Mouse (Mus musculus) liver, embryonic 14.5 days (tissue): ENCODE data around the gene Met. TPM values are rescaled to one million over a fixed set of nuclear protein-coding genes. Genes with fewer than 3 reads are reported as not detected.

Source experiments
- ATAC-seq: fragments of 200-750 bp; cut with Nextera tagmentation; 2 replicates; pipeline ENCODE4 v1.8.0; 2017; ENCODE audit warnings: moderate number of reproducible peaks, mild to moderate bottlenecking, moderate library complexity; ENCODE audit not compliant: insufficient read depth
- DNase-seq, 3 experiments: peaks; one replicate each; pipeline ENCODE4 v3.0.0-alpha.2; 2012 to 2013; ENCODE audit warnings: low read depth in 3 of 3, low spot score in 3 of 3
- H3K27ac ChIP-seq: fragments of 300-500 bp; sonication (generic); 2 replicates; pipeline ENCODE4 v1.5.1; 2014; ENCODE audit warnings: moderate library complexity, mild to moderate bottlenecking, control low read depth, inconsistent platforms
- H3K27me3 ChIP-seq: fragments of 300-500 bp; sonication (generic); 2 replicates; pipeline ENCODE4 v1.6.1; 2014; ENCODE audit warnings: mild to moderate bottlenecking, low read length, moderate library complexity; ENCODE audit not compliant: control insufficient read depth, insufficient read depth
- H3K36me3 ChIP-seq: fragments of 300-500 bp; sonication (generic); replicated peaks from 2 replicates; pipeline ENCODE4 v1.6.1; 2014; ENCODE audit warnings: low read depth; ENCODE audit not compliant: control insufficient read depth, insufficient read depth
- H3K4me1 ChIP-seq, 2 experiments: fragments of 200-500 bp in 1 of 2; fragments of 300-500 bp in 1 of 2; sonication (generic) in 1 of 2; replicated peaks; 2 replicates each; pipeline ENCODE4 v1.6.1; 2012 to 2014; ENCODE audit warnings: antibody characterized with exemption in 1 of 2, inconsistent platforms in 1 of 2, low read length in 1 of 2; ENCODE audit not compliant: control insufficient read depth in 2 of 2, insufficient read depth in 2 of 2
- H3K4me2 ChIP-seq: fragments of 300-500 bp; sonication (generic); 2 replicates; pipeline ENCODE4 v1.6.1; 2014; ENCODE audit warnings: low read depth, mild to moderate bottlenecking, control low read depth, moderate library complexity
- H3K4me3 ChIP-seq, 2 experiments: fragments of 200-500 bp in 1 of 2; fragments of 300-500 bp in 1 of 2; sonication (generic) in 1 of 2; 2 replicates each; pipeline ENCODE4 v1.5.1; 2012 to 2014; ENCODE audit warnings: low read depth in 2 of 2, low read length in 2 of 2, mild to moderate bottlenecking in 2 of 2, control low read depth in 1 of 2, inconsistent platforms in 1 of 2, moderate library complexity in 1 of 2; ENCODE audit not compliant: insufficient read depth in 1 of 2
- H3K9ac ChIP-seq: fragments of 300-500 bp; sonication (generic); replicated peaks from 2 replicates; pipeline ENCODE4 v1.6.1; 2014; ENCODE audit warnings: mild to moderate bottlenecking, control low read depth, moderate library complexity
- H3K9me3 ChIP-seq: fragments of 300-500 bp; sonication (generic); 2 replicates; pipeline ENCODE4 v1.6.1; 2016; ENCODE audit warnings: low read length, mixed read lengths; ENCODE audit not compliant: control insufficient read depth
- CTCF ChIP-seq: IDR thresholded peaks from 2 replicates; pipeline ENCODE4 v1.5.1; 2016; ENCODE audit warnings: antibody characterized with exemption, low read depth, control low read depth
- EP300 ChIP-seq: IDR thresholded peaks from 2 replicates; pipeline ENCODE4 v1.6.1; 2016; ENCODE audit warnings: antibody characterized with exemption, low read depth
- WGBS: fragments of 180-500 bp; shearing (Covaris S2); extraction: QIAGEN DNeasy Blood & Tissue Kit; methylation state at CpG from one replicate; pipeline ENCODE4 v1.1.7; 2014; ENCODE audit not compliant: insufficient replicate concordance; 5-methylcytosine and 5-hydroxymethylcytosine counted together
- polyA plus RNA-seq, 2 experiments: library from polyadenylated mRNA; depleted of rRNA in 1 of 2; stranded (reverse) in 1 of 2; unstranded in 1 of 2; fragments of >200 nt; fragmentation: Nextera tagmentation in 1 of 2; extraction: Ambion mirVana in 1 of 2; gene quantifications; 2 replicates each; pipeline versions ENCODE4 v1.2.1 to v1.2.3; 2012 to 2014

Met gene
- polyA plus RNA-seq, 2 experiments = 3.1 to 5.5 TPM

DNA sequence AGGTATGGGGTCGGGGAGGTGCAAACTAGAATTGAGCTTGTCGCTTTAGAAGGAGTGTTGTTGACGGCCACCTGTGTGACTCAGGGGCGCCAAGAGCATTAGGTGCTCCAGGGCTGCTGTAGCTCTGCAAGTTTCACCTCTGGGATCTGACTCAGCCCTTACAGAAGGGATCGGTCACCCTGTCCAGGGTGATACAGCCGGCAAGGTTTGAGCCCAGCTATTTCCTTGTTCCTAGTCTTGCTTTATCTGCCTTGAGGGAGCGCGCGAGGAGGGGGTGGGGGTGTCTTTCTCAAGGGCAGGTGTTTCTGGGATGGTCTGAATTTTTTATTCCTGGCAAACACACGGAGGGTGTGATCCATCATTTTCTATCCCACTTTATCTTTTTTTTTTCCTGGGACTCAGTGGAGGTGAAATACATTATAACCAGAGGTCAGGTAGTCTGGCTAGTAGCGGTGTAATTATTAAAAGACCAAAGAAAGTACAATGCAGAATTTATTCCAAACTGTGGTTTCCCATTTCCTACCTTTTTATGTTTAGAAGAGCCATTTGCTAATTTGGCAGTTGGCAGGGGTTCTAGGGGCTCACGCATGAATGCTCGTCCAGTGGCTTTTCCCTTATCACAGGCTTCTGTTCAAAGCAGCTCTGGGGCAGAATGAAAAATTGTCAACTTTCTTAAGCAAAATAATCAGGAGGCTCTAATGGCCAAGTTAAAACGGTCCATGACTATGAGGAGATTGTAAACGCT lies 853 bp downstream of the Met start:
- Histone ChIP-seq H3K27ac (no peak overlapping the region), H3K27me3 (peaks cover 2% of the 10 kb centered on the region; the same call in 1 of the 2 replicates), H3K4me3 (peak overlapping the region; percentile 51 to 66), H3K4me1 (no peaks in the 10 kb centered on the region), H3K9ac (no peak overlapping the region; the same call in 1 of the 2 replicates), H3K36me3 (no peaks in the 10 kb centered on the region), H3K9me3 (no peaks in the 10 kb centered on the region), H3K4me2 (peak overlapping the region; percentile 56)
- WGBS = 7% methylated on average over 15 of the region's 15 CpGs
- no peak for TF ChIP-seq EP300
- TF ChIP-seq CTCF = no peak
- ATAC-seq = no peak
- no peak for DNase-seq

DNA sequence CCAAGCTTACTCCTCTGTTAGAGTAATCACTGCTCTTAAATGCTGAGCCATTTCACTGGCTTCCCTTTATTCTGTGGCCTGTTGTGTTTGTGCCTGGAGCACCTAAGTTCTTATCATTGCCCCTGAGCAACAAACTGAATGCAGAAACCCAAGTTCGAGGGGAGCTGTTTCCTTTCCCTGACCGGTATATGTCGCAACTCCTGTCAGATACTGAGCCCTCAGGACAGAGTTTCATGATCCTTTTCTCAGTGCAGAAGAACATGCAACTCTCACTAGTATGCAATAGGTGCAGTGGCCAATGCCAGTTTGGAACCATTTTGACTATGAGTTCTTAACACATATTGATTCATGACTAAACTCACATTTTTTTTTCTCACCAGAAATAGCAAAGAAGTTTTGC lies 2.9 kb downstream of the Met start:
- Histone ChIP-seq H3K36me3 (no peaks in the 10 kb centered on the region), H3K4me3 (no peak overlapping the region), H3K4me2 (peak overlapping the region; percentile 7; the same call in 1 of the 2 replicates), H3K9me3 (no peaks in the 10 kb centered on the region), H3K9ac (no peak overlapping the region), H3K27me3 (peaks cover 2% of the 10 kb centered on the region; the same call in 1 of the 2 replicates), H3K27ac (no peak overlapping the region), H3K4me1 (no peaks in the 10 kb centered on the region)
- WGBS = 24% methylated on average over 3 of the region's 3 CpGs
- TF ChIP-seq CTCF (no peak), EP300 (no peak)
- no peak for ATAC-seq
- no peak for DNase-seq

DNA sequence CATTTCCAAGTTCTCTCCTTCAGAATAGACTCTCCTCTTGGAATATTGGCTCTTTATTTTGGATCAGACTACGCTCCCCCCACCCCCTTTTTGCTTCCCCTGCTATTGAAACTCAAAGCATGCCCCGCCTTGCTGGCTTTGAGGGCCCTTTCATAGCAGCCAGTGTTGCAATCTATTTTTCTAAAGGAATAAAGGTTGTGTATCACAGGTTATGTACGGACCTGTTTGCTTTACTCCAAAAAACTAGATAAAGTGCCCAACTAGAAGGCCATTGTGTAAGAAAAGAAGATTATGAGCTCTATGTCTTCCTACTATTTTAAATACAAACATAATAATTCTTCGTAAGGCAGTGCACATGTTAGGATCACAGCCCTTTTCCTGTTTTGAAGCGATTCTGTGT lies 5.4 kb downstream of the Met start:
- H3K4me2 ChIP-seq = no peak overlapping the region
- H3K9ac ChIP-seq = no peak overlapping the region
- H3K36me3 ChIP-seq = no peaks in the 10 kb centered on the region
- TF ChIP-seq CTCF (no peak), EP300 (no peak)
- H3K27me3 ChIP-seq = peaks cover 2% of the 10 kb centered on the region; the same call in 1 of the 2 replicates
- 60% methylated on average over 5 of the region's 5 CpGs for WGBS
- no peak overlapping the region for H3K27ac ChIP-seq
- no peak for DNase-seq
- H3K4me3 ChIP-seq = no peak overlapping the region
- no peak for ATAC-seq
- H3K9me3 ChIP-seq = no peaks in the 10 kb centered on the region
- no peaks in the 10 kb centered on the region for H3K4me1 ChIP-seq

DNA sequence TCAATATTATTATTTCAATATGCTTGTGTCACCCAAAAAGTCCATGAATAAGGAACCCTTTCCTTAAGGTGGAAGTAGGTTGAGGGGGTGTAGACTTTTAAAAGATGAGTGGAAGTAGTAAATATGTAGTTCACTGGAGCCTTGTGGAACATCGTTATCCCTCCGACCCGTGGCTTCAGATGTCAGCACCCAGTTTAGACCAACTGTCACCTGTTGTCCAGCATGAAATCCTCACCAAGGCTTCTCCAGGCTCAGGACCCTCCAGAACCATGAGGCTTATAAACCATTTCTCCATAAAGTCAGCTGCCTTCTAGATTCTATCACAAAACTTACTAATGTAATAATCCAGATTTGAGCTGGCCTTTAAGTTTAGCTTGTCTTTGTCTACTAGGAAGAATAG lies 9.5 kb downstream of the Met start:
- Histone ChIP-seq H3K36me3 (no peaks in the 10 kb centered on the region), H3K9ac (no peak overlapping the region), H3K27ac (no peak overlapping the region), H3K4me2 (no peak overlapping the region), H3K9me3 (no peaks in the 10 kb centered on the region), H3K4me3 (no peak overlapping the region), H3K27me3 (no peaks in the 10 kb centered on the region), H3K4me1 (peaks cover 0 to 4% of the 10 kb centered on the region in 2 experiments; a peak in 1 of 4 replicates)
- 59% methylated on average over 3 of the region's 3 CpGs for WGBS
- no peak for DNase-seq
- no peak for TF ChIP-seq EP300
- no peak for TF ChIP-seq CTCF
- no peak for ATAC-seq

DNA sequence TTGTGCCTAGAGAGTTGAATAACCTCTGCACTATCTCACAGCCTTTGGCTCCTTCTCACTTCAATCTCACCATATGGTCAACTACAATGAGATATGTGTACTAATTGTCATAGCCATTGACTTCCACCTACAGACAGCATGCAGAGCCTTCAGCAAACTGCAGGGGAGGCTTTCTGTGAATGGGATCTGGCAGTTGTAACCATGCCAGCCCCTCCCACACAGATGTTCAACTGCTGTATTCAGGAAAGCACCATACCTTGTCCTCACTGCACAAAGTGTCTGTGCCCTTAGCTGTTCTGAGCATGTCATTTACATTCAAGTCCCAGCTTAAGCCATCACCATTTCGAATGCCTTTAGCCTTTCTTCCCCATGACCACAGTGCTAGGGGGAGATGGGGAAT lies 14.2 kb downstream of the Met start:
- H3K9me3 ChIP-seq = no peaks in the 10 kb centered on the region
- H3K27me3 ChIP-seq = no peaks in the 10 kb centered on the region
- H3K27ac ChIP-seq = no peak overlapping the region
- WGBS = 62% methylated on average over 1 of the region's 1 CpGs
- H3K4me2 ChIP-seq = no peak overlapping the region
- no peaks in the 10 kb centered on the region for H3K36me3 ChIP-seq
- H3K4me3 ChIP-seq = no peak overlapping the region
- no peak overlapping the region for H3K9ac ChIP-seq
- peaks cover 0 to 7% of the 10 kb centered on the region in 2 experiments; a peak in 1 of 4 replicates for H3K4me1 ChIP-seq
- ATAC-seq = no peak
- DNase-seq = no peak
- TF ChIP-seq EP300 (no peak), CTCF (no peak)
